Mouse (Mus musculus) lung, adult 2 months (tissue): ENCODE results near the gene Dhx57. TPM values are rescaled to one million over a fixed set of nuclear protein-coding genes. Genes with fewer than 3 reads are reported as not detected.
A peak's percentile ranks its signal among the peaks of the same experiment; 100 is the strongest.

Experiments used
- DNase-seq: peaks from one replicate; pipeline ENCODE4 v3.0.0; 2022
- H3K4me1 ChIP-seq: fragments of 200-500 bp; 2 replicates; pipeline ENCODE4 v1.6.1; 2011; ENCODE audit warnings: low read length; ENCODE audit not compliant: control insufficient read depth, insufficient read depth
- H3K4me3 ChIP-seq: fragments of 200-500 bp; replicated peaks from 2 replicates; pipeline ENCODE3; 2011; ENCODE audit warnings: low read depth, mild to moderate bottlenecking, control low read depth, low read length; ENCODE audit errors: extremely low read depth
- CTCF ChIP-seq: fragments of 200-500 bp; IDR thresholded peaks from 2 replicates; pipeline ENCODE4 v1.5.1; 2011; ENCODE audit warnings: mild to moderate bottlenecking, low read length, control low read depth; ENCODE audit not compliant: insufficient read depth
- POLR2A ChIP-seq: fragments of 200-500 bp; IDR thresholded peaks from 2 replicates; pipeline ENCODE4 v1.6.1; 2011; ENCODE audit warnings: low read depth, mild to moderate bottlenecking, control low read depth, low read length, borderline replicate concordance; ENCODE audit errors: extremely low read depth
- WGBS: fragments of 180-500 bp; shearing (Covaris S2); methylation state at CpG from one replicate; pipeline ENCODE4 v1.1.7; 2018; 5-methylcytosine and 5-hydroxymethylcytosine counted together
- polyA plus RNA-seq: library from polyadenylated mRNA; depleted of rRNA; stranded (reverse); fragments of >200 nt; gene quantifications from 2 replicates; pipeline ENCODE4 v1.2.3, GENCODE M21; 2012

The Dhx57 gene
- polyA plus RNA-seq, 1 experiment, result 10.2 TPM

GRCm38 (mm10) chr17:80268151-80268550, 22.1 kb downstream of the Dhx57 start:
- TF ChIP-seq POLR2A, result no peak
- TF ChIP-seq CTCF, result no peak
- H3K4me1 ChIP-seq, result no peaks in the 10 kb centered on the region
- 97% methylated on average over 3 of the region's 3 CpGs for WGBS
- no peak overlapping the region for H3K4me3 ChIP-seq
- no peak for DNase-seq

DNA sequence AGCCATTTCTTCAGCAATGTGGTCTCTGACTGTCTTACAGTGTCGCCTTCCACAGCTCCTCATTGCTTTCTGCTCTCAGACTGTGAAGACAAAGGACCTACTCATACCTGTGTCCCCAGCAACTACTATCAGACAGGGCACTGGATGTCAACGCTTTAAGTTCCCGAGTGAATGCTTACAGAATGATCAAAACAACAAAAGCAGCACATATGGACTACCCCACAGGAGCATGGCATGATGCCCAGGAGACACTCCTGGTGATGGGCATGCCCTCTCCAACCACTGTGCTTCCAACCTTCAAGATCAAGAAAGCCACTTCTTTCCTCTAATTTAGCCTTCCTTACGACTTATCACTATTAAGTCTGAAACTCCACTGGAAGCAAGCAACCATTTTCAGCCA, 23.2 kb downstream of the Dhx57 start:
- TF ChIP-seq CTCF (no peak), POLR2A (no peak)
- H3K4me1 ChIP-seq, result no peaks in the 10 kb centered on the region
- no peak overlapping the region for H3K4me3 ChIP-seq
- DNase-seq, result no peak
- 95% methylated on average over 4 of the region's 4 CpGs for WGBS

- DNase-seq, result peak; percentile 48
- TF ChIP-seq POLR2A (peak; percentile 39; the same call in 1 of the 2 replicates), CTCF (no peak)
Observed at GRCm38 (mm10) chr17:80255208-80255607, 35.1 kb downstream of the Dhx57 start.

GRCm38 (mm10) chr17:80254421-80254820, 35.9 kb downstream of the Dhx57 start:
- no peak for DNase-seq
- Histone ChIP-seq H3K4me3 (no peak overlapping the region), H3K4me1 (peaks cover 13% of the 10 kb centered on the region)
- TF ChIP-seq CTCF (no peak), POLR2A (no peak)
- WGBS, result 95% methylated on average over 5 of the region's 5 CpGs

More at GRCm38 (mm10) chr17:80255208-80255607, 35.1 kb downstream of the Dhx57 start:
- WGBS, result 30% methylated on average over 13 of the region's 13 CpGs
- Histone ChIP-seq H3K4me1 (peaks cover 13% of the 10 kb centered on the region), H3K4me3 (no peak overlapping the region)

DNA sequence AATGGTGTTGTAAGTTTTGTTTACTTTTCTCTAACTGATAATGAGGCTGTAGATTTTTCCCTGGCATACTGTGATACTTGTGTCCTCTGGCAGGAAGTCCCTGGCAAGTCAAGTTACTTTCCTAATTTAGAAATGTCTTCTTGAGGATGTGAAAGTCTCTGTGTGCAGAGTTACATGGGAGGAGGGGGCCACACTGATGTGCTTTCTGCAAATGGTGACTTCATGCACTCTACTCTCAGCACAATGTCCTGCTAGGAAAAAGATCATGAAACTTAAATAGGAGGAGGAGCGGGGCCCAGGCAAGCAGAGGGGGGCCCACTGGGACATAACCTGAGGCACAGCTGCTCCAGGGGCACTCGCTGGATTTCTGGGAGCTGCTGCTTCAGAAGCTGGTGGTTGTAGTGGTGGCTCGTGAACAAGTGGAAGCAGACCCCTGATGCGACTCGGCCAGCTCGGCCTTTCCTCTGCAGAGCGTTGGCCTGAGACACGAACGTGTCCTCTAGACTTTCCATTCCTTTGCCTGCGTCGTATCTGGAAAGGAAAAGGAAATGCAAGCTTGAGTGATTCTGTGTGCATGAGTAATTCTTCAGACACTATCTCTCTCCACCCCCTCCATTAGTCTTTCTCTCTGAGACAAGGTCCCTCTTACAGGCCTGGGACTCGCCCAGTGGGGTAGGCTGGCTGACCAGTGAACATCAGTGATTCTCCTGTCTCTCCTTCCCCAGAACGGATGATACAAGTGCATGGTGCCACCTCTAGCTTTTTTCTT, 37.3 kb downstream of the Dhx57 start:
- DNase-seq, result no peak
- Histone ChIP-seq H3K4me3 (no peak overlapping the region), H3K4me1 (peaks cover 13% of the 10 kb centered on the region)
- WGBS, result 47% methylated on average over 13 of the region's 13 CpGs
- TF ChIP-seq CTCF (no peak), POLR2A (no peak)

GRCm38 (mm10) chr17:80243116-80243515, 47.2 kb downstream of the Dhx57 start:
- 66% methylated on average over 13 of the region's 13 CpGs for WGBS
- TF ChIP-seq POLR2A (no peak), CTCF (no peak)
- H3K4me1 ChIP-seq, result no peaks in the 10 kb centered on the region

DNA sequence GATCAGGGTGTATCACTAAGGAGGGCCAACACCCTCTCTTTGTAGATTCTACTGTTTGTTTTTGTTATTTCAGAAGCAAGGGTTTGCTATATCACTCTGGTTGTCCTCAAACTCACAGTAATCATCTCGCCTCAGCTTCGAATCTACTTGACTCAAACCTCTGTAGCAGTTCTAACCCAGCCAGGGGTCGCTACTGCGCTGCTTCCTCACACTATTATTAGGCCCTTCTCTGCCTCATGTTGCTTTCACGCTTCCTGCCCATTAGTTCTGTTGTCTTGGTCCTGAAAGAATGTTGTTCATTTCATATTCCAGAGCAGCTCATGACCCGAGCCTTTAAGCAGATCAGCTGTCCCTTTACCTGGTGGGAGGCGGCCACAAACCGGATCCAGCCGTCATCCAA, 48.7 kb downstream of the Dhx57 start:
- DNase-seq, result no peak
- TF ChIP-seq POLR2A (no peak), CTCF (no peak)
- no peak overlapping the region for H3K4me3 ChIP-seq
- H3K4me1 ChIP-seq, result no peaks in the 10 kb centered on the region
- 86% methylated on average over 9 of the region's 9 CpGs for WGBS

More at GRCm38 (mm10) chr17:80243116-80243515, 47.2 kb downstream of the Dhx57 start:
- no peak for DNase-seq
- H3K4me3 ChIP-seq, result no peak overlapping the region

DNA sequence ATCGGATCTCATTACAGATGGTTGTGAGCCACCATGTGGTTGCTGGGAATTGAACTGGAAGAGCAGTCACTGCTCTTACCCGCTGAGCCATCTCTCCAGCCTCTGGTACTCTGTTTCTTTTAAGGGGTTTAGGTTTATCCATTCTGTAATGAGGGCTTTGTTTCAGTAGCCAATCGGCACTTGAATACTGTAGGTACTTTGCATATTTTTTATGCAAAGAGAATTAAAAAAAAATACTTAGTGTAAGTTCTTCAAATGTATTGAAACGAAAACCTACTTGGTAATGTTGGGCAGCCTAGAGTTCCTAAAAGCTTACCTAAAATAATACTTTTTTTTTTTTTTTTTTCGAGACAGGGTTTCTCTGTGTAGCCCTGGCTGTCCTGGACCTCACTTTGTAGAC, 52.8 kb downstream of the Dhx57 start:
- 80% methylated on average over 5 of the region's 5 CpGs for WGBS

GRCm38 (mm10) chr17:80236805-80237204, 53.5 kb downstream of the Dhx57 start:
- no peak for DNase-seq
- Histone ChIP-seq H3K4me1 (no peaks in the 10 kb centered on the region), H3K4me3 (no peak overlapping the region)
- WGBS, result 86% methylated on average over 3 of the region's 3 CpGs
- TF ChIP-seq CTCF, result no peak
- no peak for TF ChIP-seq POLR2A

More for the DNA sequence above, 52.8 kb downstream of the Dhx57 start:
- Histone ChIP-seq H3K4me1 (no peaks in the 10 kb centered on the region), H3K4me3 (no peak overlapping the region)
- no peak for DNase-seq
- TF ChIP-seq POLR2A (no peak), CTCF (no peak)

- Histone ChIP-seq H3K4me3 (no peak overlapping the region), H3K4me1 (no peaks in the 10 kb centered on the region)
- TF ChIP-seq POLR2A, result no peak
- no peak for TF ChIP-seq CTCF
- no peak for DNase-seq
- 63% methylated on average over 3 of the region's 3 CpGs for WGBS
Observed at GRCm38 (mm10) chr17:80235477-80235876, 54.8 kb downstream of the Dhx57 start.
